Mouse (Mus musculus) right cerebral cortex, postnatal 25 days (tissue): ENCODE results near the gene Etv1.
"Not testable (repeated sequence)": the region's sequence is repeated elsewhere in the genome, so short reads cannot be mapped to it uniquely, and the experiment has no call there.

Experiments used
- DNase-seq: peaks from one replicate; pipeline ENCODE4 v3.0.0; 2022

Gene Etv1

GRCm38 (mm10) chr12:38818320-38818719, 39.1 kb downstream of the Etv1 start:
- no peak for DNase-seq

GRCm38 (mm10) chr12:38820642-38821041, 41.5 kb downstream of the Etv1 start:
- no peak for DNase-seq

- no peak for DNase-seq
Observed at GRCm38 (mm10) chr12:38824405-38824804, 45.2 kb downstream of the Etv1 start.

- no peak for DNase-seq
Observed at GRCm38 (mm10) chr12:38832981-38833380, 53.8 kb downstream of the Etv1 start.

- DNase-seq: no peak
Observed at GRCm38 (mm10) chr12:38834581-38834980, 55.4 kb downstream of the Etv1 start.

GRCm38 (mm10) chr12:38834986-38835385, 55.8 kb downstream of the Etv1 start:
- DNase-seq: not testable (repeated sequence)

- DNase-seq: no peak
Observed at GRCm38 (mm10) chr12:38843801-38844295, 64.7 kb downstream of the Etv1 start.

GRCm38 (mm10) chr12:38847500-38848261, 68.5 kb downstream of the Etv1 start:
- DNase-seq: no peak

- DNase-seq: no peak
Observed at GRCm38 (mm10) chr12:38849994-38850393, 70.8 kb downstream of the Etv1 start.

- no peak for DNase-seq
Observed at GRCm38 (mm10) chr12:38854274-38854673, 75.1 kb downstream of the Etv1 start.

GRCm38 (mm10) chr12:38854751-38855150, 75.6 kb downstream of the Etv1 start:
- DNase-seq: no peak

GRCm38 (mm10) chr12:38859675-38860074, 80.5 kb downstream of the Etv1 start:
- DNase-seq: no peak

- DNase-seq: no peak
Observed at GRCm38 (mm10) chr12:38860168-38861115, 81.3 kb downstream of the Etv1 start.

GRCm38 (mm10) chr12:38863395-38863794, 84.2 kb downstream of the Etv1 start:
- DNase-seq: no peak

GRCm38 (mm10) chr12:38863982-38864828, 85.0 kb downstream of the Etv1 start:
- no peak for DNase-seq

- no peak for DNase-seq
Observed at GRCm38 (mm10) chr12:38874470-38874995, 95.4 kb downstream of the Etv1 start.

- no peak for DNase-seq
Observed at GRCm38 (mm10) chr12:38904516-38904915, 125.3 kb downstream of the Etv1 start.

- DNase-seq: no peak
Observed at GRCm38 (mm10) chr12:38906314-38906713, 127.1 kb downstream of the Etv1 start.

GRCm38 (mm10) chr12:38906812-38907211, 127.6 kb downstream of the Etv1 start:
- DNase-seq: no peak

GRCm38 (mm10) chr12:38908947-38909346, 129.8 kb downstream of the Etv1 start:
- DNase-seq: no peak
